Mouse (Mus musculus): ENCODE data around the gene Gm10972. TPM values are rescaled to one million over a fixed set of nuclear protein-coding genes. Genes with fewer than 3 reads are reported as not detected.
"Not testable (repeated sequence)": the region's sequence is repeated elsewhere in the genome, so short reads cannot be mapped to it uniquely, and the experiment has no call there.

The Gm10972 gene
- not detected in 2 replicates for polyA plus RNA-seq (2011; ENCODE audit: insufficient read depth, insufficient read length, low replicate concordance, missing spikeins)

DNA sequence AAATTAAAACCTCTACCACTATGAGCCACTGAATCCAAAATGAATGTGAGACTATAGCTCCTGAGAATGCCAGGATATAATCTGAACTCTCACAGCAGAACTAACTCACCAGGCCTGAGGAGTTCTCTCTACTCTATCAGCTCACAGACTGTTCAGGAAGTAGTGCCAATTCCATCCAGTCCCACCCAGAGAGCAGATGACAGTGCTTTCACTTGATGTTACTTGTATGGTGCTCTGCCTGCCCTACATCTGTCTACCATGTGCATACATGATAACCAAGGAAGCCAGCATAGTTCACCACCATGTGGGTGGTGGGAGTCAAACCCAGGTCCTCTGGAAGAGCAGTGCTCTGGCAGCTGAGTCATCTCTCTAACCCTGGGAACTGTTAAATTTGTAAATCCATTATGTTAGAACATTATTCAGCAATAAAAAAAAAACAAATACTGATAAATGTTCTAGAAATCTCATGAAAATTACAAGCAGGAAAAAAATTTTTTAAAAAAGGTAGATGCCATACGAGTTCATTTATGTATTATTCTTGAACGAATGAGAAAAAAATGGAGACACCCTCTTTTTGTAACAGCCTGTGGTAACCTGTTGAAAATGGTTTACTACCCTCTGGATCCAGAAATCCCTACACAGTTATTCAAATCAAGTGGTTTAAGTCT, at the start of gene Gm10972:
Gene Gm10972 (plus strand): TSS at position 618 of the 668 bp plus-strand sequence.
- not testable (repeated sequence) for H3K27ac ChIP-seq (ENCODE audit: control insufficient read depth, insufficient read depth, low read depth, low read length, poor library complexity); H3K4me1 ChIP-seq (ENCODE audit: control insufficient read depth, insufficient read depth, low read length); H3K4me3 ChIP-seq (replicated peaks; ENCODE audit: control insufficient read depth, low read depth, low read length)
- WGBS, result 87% methylated on average over 2 of the region's 2 CpGs

DNA sequence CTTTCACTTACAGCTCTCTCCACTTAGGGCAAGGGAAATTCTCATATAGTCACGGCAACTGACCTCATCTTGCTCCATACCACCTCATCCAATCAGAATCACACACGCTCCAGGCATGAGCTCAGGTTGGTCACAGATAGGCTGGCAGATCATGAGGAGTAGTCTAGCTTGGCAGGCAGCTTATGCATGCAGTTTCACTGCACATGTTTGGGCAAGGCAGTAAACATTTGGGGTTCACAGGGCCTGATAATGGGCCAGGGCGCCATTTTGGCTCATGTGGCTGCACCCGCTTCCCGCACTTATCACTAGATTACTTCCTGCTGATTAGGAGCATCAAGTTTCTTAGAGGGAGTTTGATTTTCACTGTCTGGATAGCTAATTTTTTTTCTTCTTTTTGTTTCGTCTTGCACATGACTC, 47.0 kb upstream of the Gm10972 start:
- Histone ChIP-seq H3K4me1 (ENCODE audit: control insufficient read depth, insufficient read depth, low read length) (no peaks in the 10 kb centered on the region), H3K27ac (ENCODE audit: control insufficient read depth, insufficient read depth, low read depth, low read length, poor library complexity) (no peak overlapping the region), H3K4me3 (replicated peaks; ENCODE audit: control insufficient read depth, low read depth, low read length) (no peak overlapping the region)
- TF ChIP-seq POLR2A (IDR thresholded peaks at IDR 0.05; ENCODE audit: borderline replicate concordance, control insufficient read depth, low read depth, low read length) (no peak), CTCF (IDR thresholded peaks at IDR 0.05; ENCODE audit: control insufficient read depth, insufficient read depth, low read length) (no peak)
- WGBS, result 70% methylated on average over 6 of the region's 6 CpGs

DNA sequence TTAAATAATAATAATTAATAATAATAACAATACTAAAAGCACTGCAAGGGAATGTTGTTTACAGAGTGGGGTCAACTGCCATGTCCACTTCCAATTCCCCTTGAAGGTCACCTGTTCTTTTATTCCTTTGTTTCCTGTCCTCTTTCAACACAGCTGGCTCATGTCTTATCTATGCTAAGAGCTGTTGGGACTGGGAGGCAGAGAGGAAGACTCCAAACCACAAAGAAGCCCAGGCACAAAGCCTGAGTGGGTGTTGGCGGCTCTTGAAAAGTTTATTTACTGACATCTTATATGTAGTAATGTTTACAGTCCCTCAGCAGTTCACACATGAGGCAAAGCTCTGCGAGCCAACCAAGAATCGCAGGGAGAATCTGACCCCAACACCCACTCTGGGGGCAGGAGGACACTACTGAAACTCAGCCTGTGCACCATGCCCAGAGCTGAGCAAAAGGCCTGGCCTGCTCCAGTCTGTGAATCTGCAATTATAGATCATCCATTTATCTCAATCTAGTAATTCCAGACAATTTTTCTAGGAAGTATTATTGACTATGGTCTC, 45.6 kb upstream of the Gm10972 start:
- Histone ChIP-seq H3K27ac (ENCODE audit: control insufficient read depth, insufficient read depth, low read depth, low read length, poor library complexity) (no peak overlapping the region), H3K4me3 (replicated peaks; ENCODE audit: control insufficient read depth, low read depth, low read length) (no peak overlapping the region), H3K4me1 (ENCODE audit: control insufficient read depth, insufficient read depth, low read length) (no peaks in the 10 kb centered on the region)
- TF ChIP-seq CTCF (IDR thresholded peaks at IDR 0.05; ENCODE audit: control insufficient read depth, insufficient read depth, low read length), result no peak
- no peak for TF ChIP-seq POLR2A (IDR thresholded peaks at IDR 0.05; ENCODE audit: borderline replicate concordance, control insufficient read depth, low read depth, low read length)
- 59% methylated on average over 3 of the region's 3 CpGs for WGBS

DNA sequence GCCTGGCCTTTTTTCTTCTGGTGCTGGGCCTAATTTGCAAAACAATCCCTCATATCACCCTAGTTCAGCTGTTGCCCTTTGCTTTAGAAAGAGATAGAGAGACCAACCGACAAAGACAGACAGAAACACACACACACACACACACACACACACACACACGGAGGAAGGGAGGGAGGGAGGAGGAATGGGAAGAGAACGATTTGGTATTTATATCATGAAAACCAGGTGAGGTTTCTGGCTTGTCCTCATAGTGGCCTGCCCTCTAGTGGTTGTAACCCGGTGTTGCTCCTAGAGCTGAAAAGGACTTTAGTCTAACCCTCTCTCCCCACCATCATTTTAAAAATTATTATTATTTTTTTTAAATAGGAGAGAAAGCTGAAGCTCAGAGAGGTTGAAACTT, 41.0 kb upstream of the Gm10972 start:
- WGBS, result 0% methylated on average over 4 of the region's 4 CpGs
- H3K4me3 ChIP-seq (replicated peaks; ENCODE audit: control insufficient read depth, low read depth, low read length), result no peak overlapping the region
- TF ChIP-seq CTCF (IDR thresholded peaks at IDR 0.05; ENCODE audit: control insufficient read depth, insufficient read depth, low read length) (peak; percentile 60), POLR2A (IDR thresholded peaks at IDR 0.05; ENCODE audit: borderline replicate concordance, control insufficient read depth, low read depth, low read length) (no peak)
- H3K27ac ChIP-seq (ENCODE audit: control insufficient read depth, insufficient read depth, low read depth, low read length, poor library complexity), result no peak overlapping the region
- H3K4me1 ChIP-seq (ENCODE audit: control insufficient read depth, insufficient read depth, low read length), result no peaks in the 10 kb centered on the region

DNA sequence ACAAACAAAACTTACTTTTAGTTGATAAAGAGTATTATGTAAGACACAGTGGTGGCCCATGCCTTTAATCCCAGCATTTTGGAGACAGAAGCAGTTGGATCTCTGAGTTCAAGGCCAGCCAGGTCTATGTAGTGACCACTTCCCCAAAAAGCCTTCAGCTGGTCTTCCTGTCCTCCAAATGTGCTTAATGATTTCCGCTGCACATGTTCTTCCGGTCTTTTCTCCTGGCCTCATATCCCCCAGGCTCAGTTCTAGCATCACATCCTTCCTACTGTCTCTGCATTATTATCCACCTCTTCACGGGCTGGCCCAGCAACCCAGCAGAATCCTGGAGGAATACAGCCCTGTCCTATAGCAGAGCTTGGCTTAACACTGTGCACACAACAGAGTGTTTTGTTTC, 33.3 kb upstream of the Gm10972 start:
- TF ChIP-seq POLR2A (IDR thresholded peaks at IDR 0.05; ENCODE audit: borderline replicate concordance, control insufficient read depth, low read depth, low read length) (no peak), CTCF (IDR thresholded peaks at IDR 0.05; ENCODE audit: control insufficient read depth, insufficient read depth, low read length) (no peak)
- Histone ChIP-seq H3K4me1 (ENCODE audit: control insufficient read depth, insufficient read depth, low read length) (no peaks in the 10 kb centered on the region; the same call in 1 of the 2 replicates), H3K4me3 (replicated peaks; ENCODE audit: control insufficient read depth, low read depth, low read length) (no peak overlapping the region), H3K27ac (ENCODE audit: control insufficient read depth, insufficient read depth, low read depth, low read length, poor library complexity) (no peak overlapping the region)
- 39% methylated on average over 3 of the region's 3 CpGs for WGBS

DNA sequence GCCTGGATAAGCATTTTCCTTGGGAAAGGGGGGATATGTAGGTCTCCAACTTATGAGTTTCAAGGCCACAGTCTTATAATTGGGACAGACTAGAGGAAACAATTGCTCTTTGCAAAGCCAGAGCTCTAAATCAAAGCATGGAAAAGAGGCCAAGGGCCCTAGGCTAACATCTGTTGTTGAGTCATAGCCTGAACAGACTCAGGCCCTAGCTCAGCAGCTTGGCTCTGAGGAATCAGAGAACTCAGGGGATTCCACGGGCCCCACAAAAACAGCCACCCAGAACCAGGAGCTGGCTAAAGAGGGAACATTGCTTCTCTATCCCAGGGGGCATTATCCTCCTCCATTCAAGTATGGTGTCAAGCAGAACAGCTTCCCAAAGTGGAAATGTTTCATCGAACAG, 32.3 kb upstream of the Gm10972 start:
- no peak overlapping the region for H3K27ac ChIP-seq (ENCODE audit: control insufficient read depth, insufficient read depth, low read depth, low read length, poor library complexity)
- TF ChIP-seq POLR2A (IDR thresholded peaks at IDR 0.05; ENCODE audit: borderline replicate concordance, control insufficient read depth, low read depth, low read length) (no peak), CTCF (IDR thresholded peaks at IDR 0.05; ENCODE audit: control insufficient read depth, insufficient read depth, low read length) (no peak)
- H3K4me3 ChIP-seq (replicated peaks; ENCODE audit: control insufficient read depth, low read depth, low read length), result no peak overlapping the region
- H3K4me1 ChIP-seq (ENCODE audit: control insufficient read depth, insufficient read depth, low read length), result no peaks in the 10 kb centered on the region; the same call in 1 of the 2 replicates
- 75% methylated on average over 2 of the region's 2 CpGs for WGBS

DNA sequence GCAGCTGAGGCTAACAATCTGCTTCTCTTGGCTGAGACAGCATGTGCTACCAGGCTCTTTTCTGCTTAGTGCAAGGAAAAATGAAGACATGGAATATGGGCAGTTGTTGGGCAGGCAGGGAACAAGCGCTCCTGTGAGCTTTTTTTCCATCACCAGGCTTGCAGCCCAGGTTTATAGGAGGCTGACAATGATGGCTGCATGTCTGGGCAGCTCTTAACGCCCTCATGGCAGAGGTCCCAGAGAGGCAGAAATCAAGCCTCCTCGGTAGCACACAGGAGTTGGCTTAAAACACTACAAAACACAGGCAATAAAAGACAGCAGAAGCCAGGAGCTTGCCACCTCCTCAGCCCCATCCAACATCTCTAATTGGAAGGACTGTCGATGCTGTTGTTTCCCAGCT, 31.6 kb upstream of the Gm10972 start:
- no peaks in the 10 kb centered on the region; the same call in 1 of the 2 replicates for H3K4me1 ChIP-seq (ENCODE audit: control insufficient read depth, insufficient read depth, low read length)
- TF ChIP-seq POLR2A (IDR thresholded peaks at IDR 0.05; ENCODE audit: borderline replicate concordance, control insufficient read depth, low read depth, low read length) (no peak), CTCF (IDR thresholded peaks at IDR 0.05; ENCODE audit: control insufficient read depth, insufficient read depth, low read length) (no peak)
- 71% methylated on average over 4 of the region's 4 CpGs for WGBS
- no peak overlapping the region for H3K27ac ChIP-seq (ENCODE audit: control insufficient read depth, insufficient read depth, low read depth, low read length, poor library complexity)
- no peak overlapping the region for H3K4me3 ChIP-seq (replicated peaks; ENCODE audit: control insufficient read depth, low read depth, low read length)

DNA sequence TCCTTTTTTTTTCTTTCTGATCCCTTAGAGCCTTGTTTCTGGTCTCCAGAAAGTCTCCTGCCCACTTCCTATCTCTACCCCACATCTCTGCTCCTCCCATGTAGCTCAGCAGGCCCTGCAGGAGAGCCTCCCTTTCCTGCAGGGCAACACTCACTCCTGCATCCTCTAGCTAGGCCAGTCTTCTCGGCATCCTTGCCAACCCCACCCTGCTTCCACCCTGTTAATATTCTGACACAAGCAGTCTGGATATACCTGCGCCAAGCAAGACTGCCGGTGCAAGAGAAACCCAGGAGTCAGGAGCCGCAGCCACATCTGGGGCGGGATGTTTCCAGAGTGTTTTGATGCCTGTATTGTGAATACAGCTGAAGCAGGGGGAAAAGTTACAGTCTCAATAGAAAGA, 31.1 kb upstream of the Gm10972 start:
- Histone ChIP-seq H3K4me3 (replicated peaks; ENCODE audit: control insufficient read depth, low read depth, low read length) (no peak overlapping the region), H3K4me1 (ENCODE audit: control insufficient read depth, insufficient read depth, low read length) (no peaks in the 10 kb centered on the region; the same call in 1 of the 2 replicates), H3K27ac (ENCODE audit: control insufficient read depth, insufficient read depth, low read depth, low read length, poor library complexity) (no peak overlapping the region)
- TF ChIP-seq CTCF (IDR thresholded peaks at IDR 0.05; ENCODE audit: control insufficient read depth, insufficient read depth, low read length) (no peak), POLR2A (IDR thresholded peaks at IDR 0.05; ENCODE audit: borderline replicate concordance, control insufficient read depth, low read depth, low read length) (no peak)
- 76% methylated on average over 5 of the region's 5 CpGs for WGBS
